Comparison of ENCODE assay signal across 9 mouse cellular contexts in the genomic region with DNA sequence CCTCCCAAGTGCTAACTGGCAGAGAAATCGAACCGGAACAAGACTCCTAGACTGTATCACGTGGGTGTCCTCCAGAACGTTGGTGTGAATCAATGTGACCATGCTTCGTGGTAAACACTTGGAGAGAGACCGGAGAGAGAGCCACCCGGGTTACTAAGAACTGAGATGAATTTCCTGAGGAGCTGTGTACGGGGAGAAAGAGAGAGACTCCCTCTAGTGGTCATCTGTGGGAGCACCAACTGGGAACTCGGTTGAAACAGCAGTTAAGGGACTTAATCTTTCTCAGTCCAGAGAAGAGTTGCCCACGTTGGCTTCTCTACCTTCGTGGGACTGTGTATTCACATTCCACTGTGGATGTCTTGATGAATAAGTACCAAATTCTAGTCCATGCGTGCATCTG. TPM values are rescaled to one million over a fixed set of nuclear protein-coding genes. Genes with fewer than 3 reads are reported as not detected.
DNase-seq lines count a peak whose midpoint lies in the region; ATAC-seq and TF ChIP-seq lines count a peak whose summit lies in the region.
"Had no signal": no experiment of that assay in that cellular context is flagged by ENCODE, and none has a peak within 500 bp of the region (broad histone marks: within the 10 kb centered on the region; RNA-seq: fewer than 3 reads in every experiment).

No protein-coding gene starts in this region.

- no peak for ATAC-seq in stomach, postnatal 0 days (ENCODE audit: low FRiP score, low TSS enrichment)

- no peak overlapping the region for H3K4me3 ChIP-seq in embryonic facial prominence, embryonic 10.5 days
- no peak overlapping the region for H3K4me3 ChIP-seq in stomach, postnatal 0 days (ENCODE audit: low read depth, low read length)
- H3K4me3 ChIP-seq: limb, embryonic 13.5 days had no signal

- TF ChIP-seq EP300 in stomach, postnatal 0 days (optimal IDR thresholded peaks at IDR 0.05), result no peak

- H3K9me3 ChIP-seq in embryonic facial prominence, embryonic 10.5 days, result no peaks in the 10 kb centered on the region
- H3K9me3 ChIP-seq in stomach, postnatal 0 days (ENCODE audit: control insufficient read depth, low read length), result no peaks in the 10 kb centered on the region

- H3K4me1 ChIP-seq in embryonic facial prominence, embryonic 10.5 days, result no peaks in the 10 kb centered on the region
- no peaks in the 10 kb centered on the region for H3K4me1 ChIP-seq in stomach, postnatal 0 days (replicated peaks; ENCODE audit: control insufficient read depth, insufficient read depth)
- H3K4me1 ChIP-seq: limb, embryonic 13.5 days had no signal

- H3K27me3 ChIP-seq in embryonic facial prominence, embryonic 10.5 days (replicated peaks; ENCODE audit: low read depth, poor library complexity, severe bottlenecking), result no peaks in the 10 kb centered on the region
- H3K27me3 ChIP-seq in stomach, postnatal 0 days (ENCODE audit: control insufficient read depth, insufficient read depth, low read length), result no peaks in the 10 kb centered on the region
- H3K27me3 ChIP-seq: limb, embryonic 13.5 days had no signal

- no peak overlapping the region for H3K9ac ChIP-seq in stomach, postnatal 0 days (ENCODE audit: low read length)
- H3K9ac ChIP-seq: limb, embryonic 13.5 days had no signal

- WGBS in embryonic facial prominence, embryonic 10.5 days, result 55% methylated on average over 12 of the region's 12 CpGs
- WGBS in large intestine, adult 2 months, result 38% methylated on average over 12 of the region's 12 CpGs
- 43% methylated on average over 12 of the region's 12 CpGs for WGBS in stomach, postnatal 0 days

- no peak overlapping the region for H3K27ac ChIP-seq in embryonic facial prominence, embryonic 10.5 days (replicated peaks)
- no peak overlapping the region for H3K27ac ChIP-seq in stomach, postnatal 0 days (replicated peaks)
- H3K27ac ChIP-seq: limb, embryonic 13.5 days had no signal

- no peaks in the 10 kb centered on the region for H3K36me3 ChIP-seq in embryonic facial prominence, embryonic 10.5 days (replicated peaks)
- no peaks in the 10 kb centered on the region for H3K36me3 ChIP-seq in stomach, postnatal 0 days (ENCODE audit: control insufficient read depth, insufficient read depth, low read length)
- H3K36me3 ChIP-seq: limb, embryonic 13.5 days had no signal

- no peak overlapping the region for H3K4me2 ChIP-seq in stomach, postnatal 0 days (replicated peaks; ENCODE audit: low read depth)
- H3K4me2 ChIP-seq: limb, embryonic 13.5 days had no signal

- DNase-seq in gastrocnemius, adult 18-20 months (ENCODE audit: low spot score), result peak; percentile 25
- no peak for DNase-seq in gastrocnemius, postnatal 25 days
- peak; percentile 50 for DNase-seq in A20 (ENCODE audit: low read depth, low spot score)
- DNase-seq in adrenal gland, postnatal 10 days, result peak; percentile 78
- peak; percentile 56 for DNase-seq in embryonic facial prominence, embryonic 10.5 days (ENCODE audit: low spot score)
- DNase-seq in large intestine, adult 2 months (ENCODE audit: low read depth, low spot score), result peak; percentile 14
- DNase-seq in lung, postnatal 4 days, result peak; percentile 36 to 72
- DNase-seq in stomach, postnatal 0 days (ENCODE audit: low spot score), result peak; percentile 56

- TF ChIP-seq CTCF in stomach, postnatal 0 days (IDR thresholded peaks at IDR 0.05; ENCODE audit: low read depth), result peak; percentile 79

RNA-seq across cellular contexts. Expression of a gene that starts 53.3 kb away (rescaled TPM):
- total RNA-seq in gastrocnemius, adult 18-20 months (2021), result 10 to 100 TPM; 32.7 to 34.4 TPM
- 10 to 100 TPM; 28.6 to 30.3 TPM for total RNA-seq in gastrocnemius, postnatal 25 days (2021)
- 10 to 100 TPM; 61.6 to 73.9 TPM for total RNA-seq in adrenal gland, postnatal 10 days (2021)
- polyA plus RNA-seq in embryonic facial prominence, embryonic 10.5 days (2016; fragmentation: Nextera tagmentation; extraction: Ambion mirVana), result 124 and 125 TPM in 2 replicates
- polyA plus RNA-seq in large intestine, adult 2 months (2012; rRNA removed), result 13.5 and 16.1 TPM in 2 replicates
- 37.3 and 43.9 TPM in 2 replicates for polyA plus RNA-seq in stomach, postnatal 0 days (2015; fragmentation: Nextera tagmentation; extraction: Ambion mirVana)
